Mouse (Mus musculus) forebrain, embryonic 14.5 days (tissue): ENCODE measurements around the gene 3110082J24Rik. TPM values are rescaled to one million over a fixed set of nuclear protein-coding genes. Genes with fewer than 3 reads are reported as not detected.

Source experiments
- ATAC-seq: fragments of 200-750 bp; cut with Nextera tagmentation; 2 replicates; pipeline ENCODE4 v1.8.0; 2017; ENCODE audit warnings: mild to moderate bottlenecking, moderate library complexity
- DNase-seq: peaks from one replicate; pipeline ENCODE4 v3.0.0-alpha.2; 2015; ENCODE audit warnings: low spot score
- H3K27ac ChIP-seq: fragments of 300-500 bp; sonication (generic); 2 replicates; pipeline ENCODE4 v1.5.1; 2014; ENCODE audit warnings: low read depth, mild to moderate bottlenecking, control low read depth, low read length, moderate library complexity
- H3K27me3 ChIP-seq: fragments of 300-500 bp; sonication (generic); replicated peaks from 2 replicates; pipeline ENCODE4 v1.6.1; 2014; ENCODE audit warnings: low read length, control low read depth, mixed read lengths; ENCODE audit not compliant: control insufficient read depth, insufficient read depth
- H3K36me3 ChIP-seq: fragments of 300-500 bp; sonication (generic); 2 replicates; pipeline ENCODE4 v1.6.1; 2014; ENCODE audit warnings: low read length, control low read depth; ENCODE audit not compliant: control insufficient read depth, insufficient read depth
- H3K4me1 ChIP-seq: fragments of 300-500 bp; sonication (generic); 2 replicates; pipeline ENCODE4 v1.6.1; 2014; ENCODE audit warnings: antibody characterized with exemption, low read length, control low read depth; ENCODE audit not compliant: control insufficient read depth, insufficient read depth
- H3K4me2 ChIP-seq: fragments of 300-500 bp; sonication (generic); 2 replicates; pipeline ENCODE4 v1.6.1; 2014; ENCODE audit warnings: mild to moderate bottlenecking, control low read depth, low read length
- H3K4me3 ChIP-seq: fragments of 300-500 bp; sonication (generic); 2 replicates; pipeline ENCODE4 v1.5.1; 2014; ENCODE audit warnings: low read depth, low read length, control low read depth
- H3K9ac ChIP-seq: fragments of 300-500 bp; sonication (generic); 2 replicates; pipeline ENCODE4 v1.6.1; 2014; ENCODE audit warnings: mild to moderate bottlenecking, low read length, control low read depth, moderate library complexity
- H3K9me3 ChIP-seq: fragments of 300-500 bp; sonication (generic); replicated peaks from 2 replicates; pipeline ENCODE4 v1.6.1; 2016; ENCODE audit warnings: low read length, control low read depth, mixed read lengths; ENCODE audit not compliant: control insufficient read depth
- WGBS: fragments of 180-500 bp; shearing (Covaris S2); extraction: QIAGEN DNeasy Blood & Tissue Kit; methylation state at CpG from one replicate; pipeline ENCODE4 v1.1.7; 2014; 5-methylcytosine and 5-hydroxymethylcytosine counted together
- polyA plus RNA-seq: library from polyadenylated mRNA; unstranded; fragments of >200 nt; fragmentation: Nextera tagmentation; extraction: Ambion mirVana; gene quantifications from 2 replicates; pipeline ENCODE4 v1.2.1, GENCODE M21; 2014

Gene 3110082J24Rik
- polyA plus RNA-seq, 1 experiment from 2014 or later: 7.1 TPM

DNA sequence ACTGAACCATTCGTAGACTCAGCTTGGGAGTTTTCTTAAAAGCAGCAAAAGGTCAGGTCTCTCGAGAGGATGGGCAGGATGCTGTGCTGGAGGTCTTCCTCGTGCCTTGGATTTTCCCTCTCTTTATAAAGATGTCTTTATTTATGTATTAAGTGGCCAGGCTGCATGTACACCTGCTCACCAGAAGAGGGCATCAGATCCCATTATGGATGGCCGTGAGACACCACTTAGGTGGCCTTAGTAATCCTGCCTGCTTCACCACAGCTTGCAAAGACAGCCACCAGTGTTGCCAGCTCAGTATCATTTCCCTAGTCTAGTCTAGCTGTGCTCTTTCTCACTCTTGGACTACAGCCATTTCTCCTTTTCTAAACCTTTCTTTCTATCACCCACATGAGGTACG, 19.7 kb upstream of the 3110082J24Rik start:
- Histone ChIP-seq H3K27me3 (no peaks in the 10 kb centered on the region), H3K4me2 (no peak overlapping the region), H3K4me1 (no peaks in the 10 kb centered on the region), H3K9me3 (no peaks in the 10 kb centered on the region), H3K9ac (no peak overlapping the region), H3K4me3 (no peak overlapping the region), H3K27ac (no peak overlapping the region), H3K36me3 (peaks cover 89% of the 10 kb centered on the region)
- WGBS: 41% methylated on average over 5 of the region's 5 CpGs
- DNase-seq (peak; percentile 62), ATAC-seq (no peak)

GRCm38 (mm10) chr5:30122481-30122880, 16.6 kb upstream of the 3110082J24Rik start:
- Histone ChIP-seq H3K4me1 (no peaks in the 10 kb centered on the region), H3K27ac (no peak overlapping the region), H3K9me3 (no peaks in the 10 kb centered on the region), H3K9ac (no peak overlapping the region), H3K36me3 (peaks cover 92% of the 10 kb centered on the region), H3K27me3 (no peaks in the 10 kb centered on the region), H3K4me3 (no peak overlapping the region), H3K4me2 (no peak overlapping the region)
- ATAC-seq (no peak), DNase-seq (no peak)
- WGBS: 95% methylated on average over 6 of the region's 6 CpGs

DNA sequence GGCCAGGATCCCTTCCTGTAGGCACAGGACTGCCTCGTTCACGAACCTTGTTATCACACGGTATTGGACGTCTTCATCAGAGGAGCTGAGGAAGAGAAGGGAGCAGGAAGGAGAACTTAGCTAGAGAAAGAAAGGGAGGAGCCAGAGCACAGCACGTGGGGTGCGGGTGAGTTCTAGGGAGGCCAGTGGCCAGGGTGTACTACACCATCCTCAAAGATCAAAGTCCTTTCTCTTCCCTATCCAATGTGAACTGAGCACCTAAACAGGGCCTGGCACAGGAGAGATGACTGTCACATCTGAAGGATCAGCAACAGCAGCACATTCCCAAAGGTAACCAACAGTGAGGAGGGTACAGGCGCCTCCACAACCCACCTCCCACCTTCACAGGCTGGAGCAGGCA, 14.2 kb upstream of the 3110082J24Rik start:
- no peak overlapping the region for H3K27ac ChIP-seq
- H3K4me1 ChIP-seq: no peaks in the 10 kb centered on the region
- ATAC-seq: no peak
- H3K36me3 ChIP-seq: peaks cover 97% of the 10 kb centered on the region
- no peak for DNase-seq
- H3K4me2 ChIP-seq: no peak overlapping the region
- no peak overlapping the region for H3K4me3 ChIP-seq
- H3K9ac ChIP-seq: no peak overlapping the region
- H3K27me3 ChIP-seq: no peaks in the 10 kb centered on the region
- H3K9me3 ChIP-seq: no peaks in the 10 kb centered on the region
- 85% methylated on average over 7 of the region's 7 CpGs for WGBS

DNA sequence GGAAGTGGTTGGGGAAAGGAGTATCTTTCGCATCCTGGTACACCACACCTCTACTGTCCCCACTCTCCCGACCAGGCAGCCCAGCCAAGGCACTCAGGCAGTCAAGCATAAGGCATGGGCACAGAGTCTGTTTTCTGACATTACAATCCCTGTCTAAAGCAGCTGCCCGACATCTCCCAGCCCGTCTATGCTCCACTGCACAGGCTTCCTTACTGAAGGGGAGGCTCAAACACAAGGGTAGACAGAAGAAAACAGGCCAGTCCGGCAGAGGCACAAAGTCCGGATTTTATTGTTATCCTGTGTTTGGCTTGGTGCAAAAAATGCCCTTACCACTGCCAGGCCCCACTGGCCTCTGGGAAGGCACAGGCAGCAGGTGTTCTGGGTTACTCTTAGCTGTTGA, 13.3 kb upstream of the 3110082J24Rik start:
- Histone ChIP-seq H3K27ac (no peak overlapping the region), H3K9ac (no peak overlapping the region), H3K9me3 (no peaks in the 10 kb centered on the region), H3K4me3 (no peak overlapping the region), H3K36me3 (peaks cover 88% of the 10 kb centered on the region), H3K4me2 (no peak overlapping the region), H3K4me1 (peaks cover 3% of the 10 kb centered on the region; the same call in 1 of the 2 replicates), H3K27me3 (no peaks in the 10 kb centered on the region)
- WGBS: 90% methylated on average over 6 of the region's 6 CpGs
- DNase-seq (no peak), ATAC-seq (no peak)

DNA sequence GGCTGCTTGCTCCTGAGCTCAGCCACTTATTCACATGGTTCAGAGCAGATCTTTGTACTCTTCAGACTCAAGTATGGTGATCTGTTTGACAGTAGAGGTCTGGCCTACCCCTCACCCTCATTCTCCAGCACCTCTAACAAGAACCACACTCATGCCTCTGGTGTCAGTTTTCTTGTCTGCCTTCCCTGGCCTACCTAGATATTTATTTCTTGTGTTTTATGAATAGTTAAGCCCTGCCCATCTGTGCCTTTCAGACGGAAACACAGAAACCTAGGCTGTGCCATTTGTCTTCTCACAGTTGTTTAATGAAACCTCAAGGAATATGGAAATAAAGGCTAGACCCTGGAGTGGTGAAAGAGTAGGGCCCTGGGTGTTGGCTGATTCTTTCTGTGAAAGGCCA, 12.1 kb upstream of the 3110082J24Rik start:
- no peaks in the 10 kb centered on the region for H3K9me3 ChIP-seq
- H3K4me2 ChIP-seq: no peak overlapping the region
- peaks cover 3% of the 10 kb centered on the region; the same call in 1 of the 2 replicates for H3K27me3 ChIP-seq
- H3K9ac ChIP-seq: no peak overlapping the region
- 78% methylated on average over 1 of the region's 1 CpGs for WGBS
- H3K36me3 ChIP-seq: peaks cover 85% of the 10 kb centered on the region
- DNase-seq: no peak
- H3K4me3 ChIP-seq: no peak overlapping the region
- no peak overlapping the region for H3K27ac ChIP-seq
- peaks cover 3% of the 10 kb centered on the region; the same call in 1 of the 2 replicates for H3K4me1 ChIP-seq
- no peak for ATAC-seq

DNA sequence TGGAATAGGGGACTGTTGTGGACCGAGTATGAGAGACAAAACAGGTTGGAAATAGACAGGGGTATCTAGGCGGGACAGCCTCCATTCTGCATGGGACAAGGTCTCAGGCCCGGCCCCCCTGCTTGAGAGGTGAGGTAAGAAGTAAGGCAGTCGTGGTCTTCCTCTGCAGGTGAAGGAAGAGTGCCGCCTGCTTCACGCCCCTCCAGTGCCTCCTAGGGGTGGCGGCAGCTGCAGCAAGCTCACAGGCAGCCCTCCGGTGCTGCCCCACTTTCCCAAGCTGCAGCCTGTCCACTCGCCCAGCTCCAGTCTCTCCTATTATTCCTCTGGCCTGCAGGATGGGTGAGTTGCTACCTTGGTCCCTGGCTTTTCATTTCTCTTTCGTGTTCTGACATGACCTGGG, 9.8 kb upstream of the 3110082J24Rik start:
- Histone ChIP-seq H3K4me1 (peaks cover 11% of the 10 kb centered on the region), H3K9ac (no peak overlapping the region), H3K9me3 (no peaks in the 10 kb centered on the region), H3K27ac (no peak overlapping the region), H3K4me3 (no peak overlapping the region), H3K27me3 (peaks cover 6% of the 10 kb centered on the region; the same call in 1 of the 2 replicates), H3K36me3 (peaks cover 68% of the 10 kb centered on the region), H3K4me2 (no peak overlapping the region)
- DNase-seq (no peak), ATAC-seq (no peak)
- 42% methylated on average over 10 of the region's 10 CpGs for WGBS

DNA sequence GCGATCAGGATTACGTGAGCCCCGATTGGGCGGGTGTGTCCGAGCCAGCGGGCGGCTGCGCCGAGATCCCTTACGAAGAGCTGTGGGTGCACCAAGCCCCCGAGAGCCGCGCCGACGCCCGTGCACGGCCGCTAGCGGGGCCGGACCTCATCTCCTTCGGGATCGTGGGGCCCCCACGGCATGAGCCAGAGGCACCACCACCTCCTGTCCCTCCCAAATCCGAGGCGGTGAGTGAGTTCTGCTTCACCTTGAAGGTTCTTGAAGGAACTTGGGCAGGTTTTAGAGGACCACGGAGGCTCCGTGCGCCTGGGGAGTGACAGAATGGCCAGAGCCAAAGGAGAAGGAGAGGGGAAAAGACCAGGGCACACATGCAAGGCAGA, 8.9 kb upstream of the 3110082J24Rik start:
- Histone ChIP-seq H3K4me3 (peak overlapping the region; percentile 43), H3K4me1 (peaks cover 21% of the 10 kb centered on the region), H3K27ac (no peak overlapping the region), H3K9me3 (no peaks in the 10 kb centered on the region), H3K27me3 (peaks cover 6% of the 10 kb centered on the region; the same call in 1 of the 2 replicates), H3K36me3 (peaks cover 63% of the 10 kb centered on the region), H3K4me2 (peak overlapping the region; percentile 69), H3K9ac (peak overlapping the region; percentile 59)
- 5% methylated on average over 28 of the region's 28 CpGs for WGBS
- no peak for ATAC-seq
- DNase-seq: no peak

GRCm38 (mm10) chr5:30113881-30114760, 8.2 kb upstream of the 3110082J24Rik start:
- H3K9me3 ChIP-seq: no peaks in the 10 kb centered on the region
- peaks cover 24% of the 10 kb centered on the region for H3K4me1 ChIP-seq
- H3K27me3 ChIP-seq: peaks cover 6% of the 10 kb centered on the region; the same call in 1 of the 2 replicates
- peak overlapping the region; percentile 59 for H3K9ac ChIP-seq
- ATAC-seq (peak; percentile 90), DNase-seq (peak; percentile 89)
- peak overlapping the region; percentile 69 for H3K4me2 ChIP-seq
- H3K27ac ChIP-seq: no peak overlapping the region; the same call in 1 of the 2 replicates
- H3K4me3 ChIP-seq: peak overlapping the region; percentile 43
- H3K36me3 ChIP-seq: peaks cover 60% of the 10 kb centered on the region
- 4% methylated on average over 102 of the region's 103 CpGs for WGBS

GRCm38 (mm10) chr5:30112533-30113068, 6.7 kb upstream of the 3110082J24Rik start:
- Histone ChIP-seq H3K9me3 (no peaks in the 10 kb centered on the region), H3K27ac (no peak overlapping the region), H3K9ac (no peak overlapping the region), H3K27me3 (peaks cover 6% of the 10 kb centered on the region; the same call in 1 of the 2 replicates), H3K4me3 (no peak overlapping the region), H3K36me3 (peaks cover 49% of the 10 kb centered on the region), H3K4me1 (peaks cover 30% of the 10 kb centered on the region), H3K4me2 (no peak overlapping the region)
- no peak for DNase-seq
- 81% methylated on average over 3 of the region's 3 CpGs for WGBS
- ATAC-seq: no peak
